Mouse (Mus musculus) gastrocnemius, adult 2 months (tissue): ENCODE results near the gene Olfr432. TPM values are rescaled to one million over a fixed set of nuclear protein-coding genes. Genes with fewer than 3 reads are reported as not detected.

Experiments
- DNase-seq: peaks from one replicate; pipeline ENCODE4 v3.0.0; 2022
- H3K27ac ChIP-seq: fragments of 200-600 bp; 2 replicates; pipeline ENCODE4 v1.8.1; 2022; ENCODE audit warnings: mild to moderate bottlenecking
- H3K4me3 ChIP-seq: fragments of 200-600 bp; 2 replicates; pipeline ENCODE4 v1.8.1; 2022; ENCODE audit warnings: mild to moderate bottlenecking, moderate library complexity
- CTCF ChIP-seq: fragments of 200-600 bp; IDR thresholded peaks from 2 replicates; pipeline ENCODE4 v1.8.1; 2022; ENCODE audit warnings: antibody characterized with exemption, mild to moderate bottlenecking, moderate library complexity
- intact Hi-C: fragments of 180-260 bp; cut with DNase I; formaldehyde crosslinking; loops from one replicate; pipeline ENCODE4 v1.15.1; 2025
- total RNA-seq, 2 experiments: library from RNA; stranded (reverse); gene quantifications; 2 replicates each; pipeline ENCODE4 v1.2.3; 2021

The Olfr432 gene
- total RNA-seq, 2 experiments from 2014 or later: not detected

GRCm38 (mm10) chr1:174051931-174052536 is 3.0 kb downstream of the Olfr432 start:
- H3K4me3 ChIP-seq: no peak overlapping the region
- H3K27ac ChIP-seq: peak overlapping the region; percentile 63
- intact Hi-C loops: no loop called here
- TF ChIP-seq CTCF: no peak
- no peak for DNase-seq

GRCm38 (mm10) chr1:174052981-174053380 is 4.0 kb downstream of the Olfr432 start:
- Histone ChIP-seq H3K27ac (no peak overlapping the region), H3K4me3 (no peak overlapping the region)
- intact Hi-C loops: no loop called here
- no peak for DNase-seq
- no peak for TF ChIP-seq CTCF

- no peak overlapping the region for H3K4me3 ChIP-seq
- H3K27ac ChIP-seq: no peak overlapping the region
- no peak for TF ChIP-seq CTCF
- DNase-seq: no peak
- intact Hi-C loops: no loop called here
These were observed 6.2 kb downstream of the Olfr432 start for GRCm38 (mm10) chr1:174055248-174055647.

- no peak for TF ChIP-seq CTCF
- intact Hi-C loops: no loop called here
- Histone ChIP-seq H3K27ac (no peak within 1 kb of the TSS), H3K4me3 (no peak within 1 kb of the TSS)
- no peak for DNase-seq
These were observed 17.3 kb downstream of the Olfr432 start, which contains the start of gene Olfr430 for GRCm38 (mm10) chr1:174066305-174066704. Gene Olfr430, plus strand, starts transcription at chr1:174066605.

GRCm38 (mm10) chr1:174084031-174084430 is 35.0 kb downstream of the Olfr432 start, which contains the start of gene Olfr429:
Gene Olfr429, plus strand, starts transcription at chr1:174084331.
- no peak for TF ChIP-seq CTCF
- no peak within 1 kb of the TSS for H3K27ac ChIP-seq
- intact Hi-C loops: no loop called here
- H3K4me3 ChIP-seq: no peak within 1 kb of the TSS
- no peak for DNase-seq

- DNase-seq: no peak
- no peak for TF ChIP-seq CTCF
- no peak within 1 kb of the TSS for H3K27ac ChIP-seq
- intact Hi-C loops: no loop called here
- H3K4me3 ChIP-seq: no peak within 1 kb of the TSS
These were observed 47.6 kb downstream of the Olfr432 start, which contains the start of gene Olfr427 for GRCm38 (mm10) chr1:174096591-174096990. Gene Olfr427, plus strand, starts transcription at chr1:174096891.

GRCm38 (mm10) chr1:174103735-174104134 is 54.7 kb downstream of the Olfr432 start:
- Histone ChIP-seq H3K27ac (no peak overlapping the region), H3K4me3 (no peak overlapping the region)
- intact Hi-C loops: no loop called here
- DNase-seq: no peak
- TF ChIP-seq CTCF: peak; percentile 54

Other genes with a start within 250 kb of the Olfr432 start
- gene Ifi211, start 136.2 kb upstream of the Olfr432 start, total RNA-seq: 1 to 10 TPM; 1.1 to 3.3 TPM
- gene Mndal, start 106.7 kb upstream of the Olfr432 start, total RNA-seq: 1 to 10 TPM; 3.1 to 6.1 TPM
- 1 to 10 TPM; 2.7 to 4.8 TPM for gene Ifi203, start 106.5 kb upstream of the Olfr432 start, total RNA-seq
- not detected for gene Ifi202b, start 66.5 kb upstream of the Olfr432 start, total RNA-seq
- gene Ifi205, start 17.4 kb upstream of the Olfr432 start, total RNA-seq: 10 to 100 TPM in 1 of 2 experiments, 1 to 10 TPM in 1; 8.0 to 11.2 TPM
- gene Olfr433, start 8.5 kb upstream of the Olfr432 start, total RNA-seq: not detected
- gene Olfr430, start 17.4 kb downstream of the Olfr432 start, total RNA-seq: not detected
- gene Olfr429, start 35.1 kb downstream of the Olfr432 start, total RNA-seq: not detected
- gene Olfr427, start 47.7 kb downstream of the Olfr432 start, total RNA-seq: not detected
- not detected for gene Olfr231, start 72.0 kb downstream of the Olfr432 start, total RNA-seq
- not detected for gene Olfr424, start 82.3 kb downstream of the Olfr432 start, total RNA-seq
- gene Olfr420, start 106.4 kb downstream of the Olfr432 start, total RNA-seq: not detected
- gene Spta1, start 123.6 kb downstream of the Olfr432 start, total RNA-seq: under 1 TPM; 0.03 to 0.06 TPM
- gene Olfr419, start 202.9 kb downstream of the Olfr432 start, total RNA-seq: not detected